Mouse (Mus musculus) thymus, postnatal 0 days (tissue): ENCODE results near the gene Spata32. TPM values are rescaled to one million over a fixed set of nuclear protein-coding genes. Genes with fewer than 3 reads are reported as not detected.

Experiments
- DNase-seq: peaks from one replicate; pipeline ENCODE4 v3.0.0-alpha.2; 2015; ENCODE audit warnings: low spot score
- polyA plus RNA-seq: library from polyadenylated mRNA; unstranded; fragments of >200 nt; fragmentation: Nextera tagmentation; extraction: Ambion mirVana; gene quantifications from 2 replicates; pipeline ENCODE4 v1.2.1, GENCODE M21; 2015

Gene Spata32
- polyA plus RNA-seq, 1 experiment from 2014 or later: not detected

GRCm38 (mm10) chr11:103206203-103206602 lies 12.0 kb downstream of the Spata32 start:
- no peak for DNase-seq

GRCm38 (mm10) chr11:103202376-103202775 lies 15.9 kb downstream of the Spata32 start:
- no peak for DNase-seq

- no peak for DNase-seq
Measured at GRCm38 (mm10) chr11:103201664-103202063, 16.6 kb downstream of the Spata32 start.

- no peak for DNase-seq
Measured at GRCm38 (mm10) chr11:103198911-103199803, 19.1 kb downstream of the Spata32 start.

- no peak for DNase-seq
Measured at GRCm38 (mm10) chr11:103198339-103198738, 19.9 kb downstream of the Spata32 start.

GRCm38 (mm10) chr11:103197340-103197739 lies 20.9 kb downstream of the Spata32 start:
- no peak for DNase-seq

- DNase-seq: no peak
Measured at GRCm38 (mm10) chr11:103195656-103196055, 22.6 kb downstream of the Spata32 start.

- no peak for DNase-seq
Measured at GRCm38 (mm10) chr11:103195236-103195635, 23.0 kb downstream of the Spata32 start.

GRCm38 (mm10) chr11:103193825-103194168 lies 24.4 kb downstream of the Spata32 start:
- no peak for DNase-seq

GRCm38 (mm10) chr11:103192956-103193824 lies 25.0 kb downstream of the Spata32 start:
- DNase-seq: no peak

GRCm38 (mm10) chr11:103192230-103192955 lies 25.8 kb downstream of the Spata32 start:
- no peak for DNase-seq

- peak; percentile 54 for DNase-seq
Measured at GRCm38 (mm10) chr11:103184891-103185290, 33.3 kb downstream of the Spata32 start.

GRCm38 (mm10) chr11:103181911-103182310 lies 36.3 kb downstream of the Spata32 start:
- no peak for DNase-seq

GRCm38 (mm10) chr11:103181349-103181748 lies 36.9 kb downstream of the Spata32 start:
- DNase-seq: no peak

GRCm38 (mm10) chr11:103180426-103180825 lies 37.8 kb downstream of the Spata32 start:
- DNase-seq: no peak

GRCm38 (mm10) chr11:103178748-103179147 lies 39.5 kb downstream of the Spata32 start:
- DNase-seq: no peak

GRCm38 (mm10) chr11:103177815-103178485 lies 40.3 kb downstream of the Spata32 start:
- no peak for DNase-seq

- no peak for DNase-seq
Measured at GRCm38 (mm10) chr11:103177216-103177615, 41.0 kb downstream of the Spata32 start.

- DNase-seq: no peak
Measured at GRCm38 (mm10) chr11:103176510-103176909, 41.7 kb downstream of the Spata32 start.

- DNase-seq: no peak
Measured at GRCm38 (mm10) chr11:103175688-103176442, 42.4 kb downstream of the Spata32 start.
